Mouse (Mus musculus) forebrain, embryonic 15.5 days (tissue): Measurements from ENCODE around the gene Zdhhc17. TPM values are rescaled to one million over a fixed set of nuclear protein-coding genes. Genes with fewer than 3 reads are reported as not detected.
A peak's percentile ranks its signal among the peaks of the same experiment; 100 is the strongest.

ENCODE experiments used
- ATAC-seq: fragments of 200-750 bp; cut with Nextera tagmentation; replicated peaks from 2 replicates; pipeline ENCODE4 v1.8.0; 2017; ENCODE audit warnings: mild to moderate bottlenecking, moderate TSS enrichment, moderate library complexity
- H3K27ac ChIP-seq: fragments of 300-500 bp; sonication (generic); replicated peaks from 2 replicates; pipeline ENCODE4 v1.5.1; 2015; ENCODE audit warnings: mild to moderate bottlenecking, inconsistent platforms
- H3K27me3 ChIP-seq: fragments of 300-500 bp; sonication (generic); 2 replicates; pipeline ENCODE4 v1.6.1; 2015; ENCODE audit warnings: inconsistent platforms
- H3K36me3 ChIP-seq: fragments of 300-500 bp; sonication (generic); 2 replicates; pipeline ENCODE4 v1.6.1; 2015; ENCODE audit warnings: mild to moderate bottlenecking, inconsistent platforms
- H3K4me1 ChIP-seq: fragments of 300-500 bp; sonication (generic); 2 replicates; pipeline ENCODE4 v1.6.1; 2015; ENCODE audit warnings: inconsistent platforms
- H3K4me2 ChIP-seq: fragments of 300-500 bp; sonication (generic); replicated peaks from 2 replicates; pipeline ENCODE4 v1.6.1; 2015; ENCODE audit warnings: mild to moderate bottlenecking, inconsistent platforms
- H3K4me3 ChIP-seq: fragments of 300-500 bp; sonication (generic); 2 replicates; pipeline ENCODE4 v1.5.1; 2015; ENCODE audit warnings: mild to moderate bottlenecking, inconsistent platforms
- H3K9ac ChIP-seq: fragments of 300-500 bp; sonication (generic); replicated peaks from 2 replicates; pipeline ENCODE4 v1.6.1; 2015; ENCODE audit warnings: mild to moderate bottlenecking, inconsistent platforms
- H3K9me3 ChIP-seq: fragments of 300-500 bp; sonication (generic); 2 replicates; pipeline ENCODE4 v1.6.1; 2016; ENCODE audit warnings: inconsistent platforms
- WGBS: fragments of 180-500 bp; shearing (Covaris S2); methylation state at CpG from one replicate; pipeline ENCODE4 v1.1.7; 2015; ENCODE audit warnings: mixed read lengths; 5-methylcytosine and 5-hydroxymethylcytosine counted together
- polyA plus RNA-seq: library from polyadenylated mRNA; unstranded; fragments of >200 nt; fragmentation: Nextera tagmentation; extraction: Ambion mirVana; gene quantifications from 2 replicates; pipeline ENCODE4 v1.2.1, GENCODE M21; 2015

Gene Zdhhc17
- polyA plus RNA-seq, 1 experiment from 2014 or later = 55.5 TPM

DNA sequence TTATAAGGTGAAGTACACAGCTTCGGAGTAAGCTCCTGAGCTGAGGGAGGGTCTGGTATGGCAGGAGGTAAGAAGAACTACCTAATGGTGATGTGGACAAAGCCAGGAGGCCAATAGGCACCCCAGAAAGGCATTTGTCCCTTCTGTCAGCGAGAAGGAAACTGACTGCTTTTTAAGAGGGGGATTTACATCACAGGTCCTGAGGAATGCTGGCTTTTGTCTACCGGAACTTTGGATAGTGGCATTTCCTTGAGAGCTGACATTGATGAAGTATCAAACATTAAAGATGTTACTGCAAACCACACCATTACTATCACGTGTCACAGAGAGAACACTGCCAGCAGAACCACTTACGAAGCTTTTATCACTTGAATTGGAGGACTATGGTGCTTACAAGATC lies 15.2 kb downstream of the Zdhhc17 start:
- no peaks in the 10 kb centered on the region for H3K9me3 ChIP-seq
- 61% methylated on average over 5 of the region's 5 CpGs for WGBS

DNA sequence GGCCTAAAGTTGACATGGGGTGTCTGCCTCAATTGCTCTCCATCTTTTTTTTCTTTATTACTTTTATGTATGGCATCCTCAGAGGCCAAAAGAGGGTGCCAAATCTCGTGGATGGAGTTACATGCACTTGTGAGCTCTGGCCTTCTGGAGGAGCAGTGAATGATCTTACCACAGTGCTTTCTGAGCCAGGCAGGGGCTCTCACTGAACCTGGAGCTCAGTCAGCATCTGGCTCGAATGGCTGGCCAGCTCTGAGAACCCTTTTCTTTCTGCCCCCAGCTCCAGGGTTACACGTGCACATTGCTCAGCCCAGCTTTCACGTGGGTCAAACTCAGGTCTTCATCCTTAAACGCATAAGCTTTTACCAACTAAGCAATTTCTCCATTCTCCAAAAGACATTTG lies 16.7 kb downstream of the Zdhhc17 start:
- Histone ChIP-seq H3K4me1 (peaks cover 10% of the 10 kb centered on the region), H3K36me3 (no peaks in the 10 kb centered on the region), H3K9ac (no peak overlapping the region), H3K4me2 (no peak overlapping the region), H3K9me3 (no peaks in the 10 kb centered on the region), H3K4me3 (no peak overlapping the region), H3K27ac (no peak overlapping the region), H3K27me3 (no peaks in the 10 kb centered on the region)
- no peak for ATAC-seq
- WGBS = 70% methylated on average over 5 of the region's 5 CpGs

More for the DNA sequence above, 15.2 kb downstream of the Zdhhc17 start:
- no peaks in the 10 kb centered on the region for H3K27me3 ChIP-seq
- no peak for ATAC-seq
- H3K4me2 ChIP-seq = no peak overlapping the region
- H3K27ac ChIP-seq = no peak overlapping the region
- no peak overlapping the region for H3K9ac ChIP-seq
- no peak overlapping the region for H3K4me3 ChIP-seq
- H3K36me3 ChIP-seq = no peaks in the 10 kb centered on the region
- H3K4me1 ChIP-seq = peaks cover 10% of the 10 kb centered on the region

DNA sequence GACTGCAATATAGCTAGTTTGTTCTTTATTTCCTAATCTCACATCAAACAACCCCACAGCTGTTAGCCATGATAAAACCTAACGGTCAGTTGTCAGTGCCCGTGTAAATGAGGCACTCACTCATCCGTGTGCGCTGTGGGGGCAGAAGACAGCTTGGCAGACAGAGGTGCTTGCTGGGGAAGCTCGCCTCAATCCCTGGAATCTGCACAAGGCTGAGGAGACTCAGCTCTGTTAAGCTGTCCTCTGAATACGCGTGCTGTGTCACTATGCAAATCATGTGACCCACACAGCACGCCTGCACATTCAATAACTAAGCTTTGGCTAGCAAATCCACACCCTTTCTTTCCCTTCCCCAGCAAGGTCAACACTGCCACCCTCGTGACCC lies 17.9 kb downstream of the Zdhhc17 start:
- Histone ChIP-seq H3K9ac (no peak overlapping the region), H3K9me3 (no peaks in the 10 kb centered on the region), H3K27ac (0 out of 2 replicates have a peak overlapping the region, but pooled peaks have one; percentile 4), H3K4me1 (peaks cover 10% of the 10 kb centered on the region), H3K27me3 (no peaks in the 10 kb centered on the region), H3K4me2 (no peak overlapping the region), H3K36me3 (no peaks in the 10 kb centered on the region), H3K4me3 (no peak overlapping the region)
- WGBS = 26% methylated on average over 9 of the region's 9 CpGs
- 0 out of 2 replicates have a peak, but pooled peaks have one; percentile 13 for ATAC-seq

DNA sequence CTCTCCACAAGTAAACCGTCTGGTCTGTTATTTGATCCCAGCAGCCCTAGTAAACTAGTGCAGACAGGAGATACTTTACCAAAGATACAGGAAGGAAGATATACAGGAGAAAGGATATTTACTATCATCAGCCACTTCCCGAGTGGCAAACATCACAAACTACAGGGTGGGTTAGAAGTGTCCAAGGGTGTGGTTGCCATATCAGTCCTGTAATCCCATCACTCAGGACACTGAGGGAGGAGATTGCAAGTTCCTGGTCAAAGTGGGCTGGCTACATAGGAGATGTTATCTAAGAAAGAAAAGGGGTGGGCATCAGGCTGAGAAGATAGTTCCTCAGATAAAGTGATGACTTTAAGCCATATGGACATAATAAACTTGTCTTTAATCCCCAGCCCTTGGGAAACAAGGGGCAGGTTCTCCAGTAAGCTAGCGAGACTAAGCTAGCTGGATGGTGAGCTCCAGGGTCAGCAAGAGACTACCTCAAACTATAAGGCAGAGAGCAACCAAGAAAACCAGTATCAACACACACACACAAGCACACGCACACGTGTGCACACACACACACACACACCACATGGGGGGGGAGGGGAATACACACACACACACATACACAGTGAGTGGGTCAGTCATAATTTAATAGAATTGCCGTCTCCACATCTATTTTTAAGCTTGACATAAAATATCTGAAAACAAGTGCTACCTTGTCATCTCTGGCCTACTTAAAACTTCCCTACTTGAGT lies 18.5 kb downstream of the Zdhhc17 start:
- H3K4me2 ChIP-seq = no peak overlapping the region
- H3K27ac ChIP-seq = no peak overlapping the region
- no peak overlapping the region for H3K9ac ChIP-seq
- H3K4me1 ChIP-seq = peaks cover 10% of the 10 kb centered on the region
- no peak overlapping the region for H3K4me3 ChIP-seq
- 81% methylated on average over 6 of the region's 6 CpGs for WGBS
- no peaks in the 10 kb centered on the region for H3K27me3 ChIP-seq
- H3K36me3 ChIP-seq = no peaks in the 10 kb centered on the region
- ATAC-seq = peak; percentile 46; the same call in 1 of the 2 replicates
- H3K9me3 ChIP-seq = no peaks in the 10 kb centered on the region

DNA sequence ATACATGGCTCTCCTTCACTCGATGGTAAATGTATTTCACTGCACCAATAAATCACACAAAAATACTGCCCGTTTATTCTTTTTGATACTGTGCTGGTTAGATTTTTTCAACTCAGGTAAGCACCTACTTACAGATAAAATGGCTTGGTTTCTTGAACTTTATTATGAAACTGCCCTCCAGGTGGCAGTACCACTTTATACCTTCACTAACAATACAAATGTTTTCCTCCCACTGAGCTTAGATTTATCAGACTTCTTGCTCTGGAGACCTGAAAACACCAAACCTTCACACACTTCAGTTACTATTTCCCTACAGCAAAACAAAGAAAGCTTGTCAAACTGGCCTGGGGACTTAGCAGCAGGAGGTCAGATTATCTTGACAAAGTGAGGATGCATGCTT lies 20.2 kb downstream of the Zdhhc17 start:
- H3K9ac ChIP-seq = no peak overlapping the region
- no peaks in the 10 kb centered on the region for H3K36me3 ChIP-seq
- no peak overlapping the region for H3K27ac ChIP-seq
- peaks cover 10% of the 10 kb centered on the region for H3K4me1 ChIP-seq
- no peaks in the 10 kb centered on the region for H3K27me3 ChIP-seq
- no peak for ATAC-seq
- H3K9me3 ChIP-seq = no peaks in the 10 kb centered on the region
- no peak overlapping the region for H3K4me2 ChIP-seq
- H3K4me3 ChIP-seq = no peak overlapping the region
- 68% methylated on average over 2 of the region's 2 CpGs for WGBS

DNA sequence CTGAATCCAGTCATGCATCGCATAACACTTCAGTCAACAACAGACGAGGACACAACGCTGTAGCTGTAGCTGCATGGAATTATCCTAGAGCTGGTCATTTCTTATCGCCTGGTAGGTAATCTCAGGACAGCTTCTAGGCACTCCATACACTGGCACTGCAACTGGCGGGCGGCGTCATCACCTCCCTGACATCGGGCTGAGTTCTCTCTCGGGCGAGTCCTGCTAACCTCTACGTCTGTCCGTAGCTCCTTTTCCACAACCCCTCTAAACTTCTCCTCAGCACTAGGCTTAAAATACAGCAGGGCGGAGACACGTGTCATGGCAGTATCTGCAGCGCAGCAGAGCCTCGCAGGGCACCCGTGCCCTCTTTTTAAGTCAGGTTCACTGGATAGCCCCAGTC lies 23.3 kb downstream of the Zdhhc17 start:
- H3K4me1 ChIP-seq = peaks cover 4% of the 10 kb centered on the region; the same call in 1 of the 2 replicates
- no peak overlapping the region for H3K9ac ChIP-seq
- no peak for ATAC-seq
- H3K36me3 ChIP-seq = no peaks in the 10 kb centered on the region
- H3K4me2 ChIP-seq = no peak overlapping the region
- no peak overlapping the region for H3K4me3 ChIP-seq
- H3K27me3 ChIP-seq = no peaks in the 10 kb centered on the region
- no peaks in the 10 kb centered on the region for H3K9me3 ChIP-seq
- WGBS = 96% methylated on average over 17 of the region's 17 CpGs
- H3K27ac ChIP-seq = no peak overlapping the region

DNA sequence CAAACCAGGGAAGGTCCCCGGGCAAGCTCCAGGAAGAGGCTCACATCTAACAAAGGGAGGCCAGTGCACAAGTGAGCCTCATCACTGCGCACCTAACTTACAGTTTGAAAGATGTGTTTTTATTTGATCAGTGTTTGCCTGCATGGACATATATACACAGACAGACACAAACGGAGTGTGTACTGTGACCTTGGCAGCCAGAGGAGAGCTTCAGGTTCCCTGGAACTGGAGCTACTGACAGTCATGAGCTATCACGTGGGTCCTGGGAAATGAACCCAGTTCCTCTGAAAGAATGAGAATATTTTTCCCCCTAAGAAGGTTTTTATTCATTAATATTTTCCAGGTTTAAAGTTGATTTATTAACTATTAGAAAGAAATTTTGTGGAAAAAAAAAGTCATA lies 27.2 kb downstream of the Zdhhc17 start:
- Histone ChIP-seq H3K27me3 (no peaks in the 10 kb centered on the region), H3K4me2 (no peak overlapping the region), H3K4me3 (no peak overlapping the region), H3K9ac (no peak overlapping the region), H3K9me3 (no peaks in the 10 kb centered on the region), H3K27ac (no peak overlapping the region), H3K4me1 (0 out of 2 replicates have a peak, but pooled peaks cover 2% of the 10 kb centered on the region), H3K36me3 (peaks cover 12% of the 10 kb centered on the region)
- ATAC-seq = no peak
- WGBS = 88% methylated on average over 4 of the region's 4 CpGs

DNA sequence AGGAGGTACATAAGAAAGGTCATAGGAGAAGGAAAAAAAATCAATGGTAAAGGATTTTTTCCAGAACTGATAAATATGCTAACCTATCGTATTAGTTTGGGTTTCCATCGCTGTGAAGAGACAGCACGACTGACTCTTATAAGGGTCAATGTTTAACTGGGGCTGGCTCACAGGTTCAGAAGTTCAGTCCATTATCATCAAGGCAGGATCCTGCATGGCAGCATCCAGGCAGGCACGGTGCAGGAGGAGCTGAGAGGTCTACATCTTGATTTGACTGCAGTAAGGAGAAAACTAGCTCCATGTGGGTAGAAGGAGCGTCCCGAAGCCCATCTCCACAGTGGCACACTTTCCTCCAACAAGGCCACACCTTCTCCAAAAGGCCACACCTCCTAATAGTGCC lies 29.5 kb downstream of the Zdhhc17 start:
- Histone ChIP-seq H3K9me3 (no peaks in the 10 kb centered on the region), H3K4me2 (no peak overlapping the region), H3K9ac (no peak overlapping the region), H3K36me3 (peaks cover 12% of the 10 kb centered on the region), H3K4me1 (0 out of 2 replicates have a peak, but pooled peaks cover 4% of the 10 kb centered on the region), H3K4me3 (no peak overlapping the region), H3K27me3 (no peaks in the 10 kb centered on the region), H3K27ac (no peak overlapping the region)
- 97% methylated on average over 6 of the region's 6 CpGs for WGBS
- ATAC-seq = no peak

DNA sequence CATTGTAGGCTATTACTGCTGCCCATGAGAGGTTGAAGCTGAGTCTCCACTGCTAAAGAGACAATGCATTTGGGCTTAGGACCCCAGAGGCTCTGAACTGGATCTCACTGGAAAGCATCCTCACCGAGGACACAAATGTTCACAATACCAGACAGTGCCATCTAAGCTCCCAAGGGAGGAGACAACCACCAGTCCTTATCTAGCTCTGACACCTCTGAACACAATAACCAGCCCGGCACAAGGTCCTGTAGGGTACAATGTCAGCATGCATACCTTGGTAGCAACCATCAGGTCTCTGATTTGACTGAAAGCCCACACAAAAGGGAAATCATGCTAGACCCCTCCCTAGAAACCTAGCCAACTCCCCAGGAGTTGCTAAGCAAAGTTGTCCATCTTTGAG lies 30.5 kb downstream of the Zdhhc17 start:
- ATAC-seq = no peak
- no peak overlapping the region for H3K4me3 ChIP-seq
- WGBS = 91% methylated on average over 2 of the region's 2 CpGs

DNA sequence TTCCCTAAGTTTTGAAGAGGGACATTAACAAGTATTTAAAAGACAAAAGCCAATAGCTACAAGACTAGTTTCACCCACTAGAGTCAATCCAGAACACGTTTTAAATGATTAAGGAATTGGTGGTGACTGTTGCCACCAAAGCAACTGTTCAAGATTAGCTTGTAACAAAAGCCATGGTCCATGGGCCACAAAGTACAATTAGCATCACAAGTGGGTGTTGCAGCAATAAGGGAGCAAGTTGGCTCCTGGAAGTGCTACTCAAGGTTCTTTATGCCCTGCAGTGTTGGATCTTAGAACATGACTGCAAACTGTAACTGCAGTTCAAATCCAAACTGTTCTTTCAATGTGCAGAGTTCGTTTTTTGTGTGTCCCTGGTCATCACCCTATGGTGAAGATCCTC lies 32.6 kb downstream of the Zdhhc17 start:
- 50% methylated on average over 2 of the region's 2 CpGs for WGBS
- Histone ChIP-seq H3K27ac (no peak overlapping the region), H3K9me3 (no peaks in the 10 kb centered on the region), H3K4me1 (0 out of 2 replicates have a peak, but pooled peaks cover 2% of the 10 kb centered on the region), H3K9ac (no peak overlapping the region), H3K27me3 (no peaks in the 10 kb centered on the region), H3K4me2 (no peak overlapping the region), H3K4me3 (no peak overlapping the region), H3K36me3 (peaks cover 22% of the 10 kb centered on the region)
- ATAC-seq = no peak

More for the DNA sequence above, 30.5 kb downstream of the Zdhhc17 start:
- H3K36me3 ChIP-seq = peaks cover 12% of the 10 kb centered on the region
- no peaks in the 10 kb centered on the region for H3K27me3 ChIP-seq
- H3K9me3 ChIP-seq = no peaks in the 10 kb centered on the region
- 0 out of 2 replicates have a peak, but pooled peaks cover 4% of the 10 kb centered on the region for H3K4me1 ChIP-seq
- no peak overlapping the region for H3K9ac ChIP-seq
- no peak overlapping the region for H3K27ac ChIP-seq
- no peak overlapping the region for H3K4me2 ChIP-seq

DNA sequence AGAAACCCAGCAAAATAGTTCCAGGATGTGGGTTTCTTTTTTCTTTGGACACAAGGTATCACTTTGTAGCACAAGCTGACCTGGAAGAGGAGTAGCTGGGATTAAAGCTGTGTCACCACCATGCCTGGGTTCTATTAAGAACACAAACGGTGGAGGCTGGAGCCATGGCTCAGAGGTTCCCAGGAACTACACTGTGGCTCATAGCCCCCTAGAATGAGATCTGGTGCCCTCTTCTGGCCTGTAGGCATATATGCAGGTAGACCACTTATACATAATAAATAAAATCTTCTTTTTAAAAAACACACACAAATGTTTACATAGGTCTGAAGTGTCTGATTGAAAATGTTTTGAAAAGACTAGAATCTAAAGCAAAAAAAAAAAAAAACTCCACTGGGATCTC lies 33.9 kb downstream of the Zdhhc17 start:
- 0% methylated on average over 1 of the region's 1 CpGs for WGBS

DNA sequence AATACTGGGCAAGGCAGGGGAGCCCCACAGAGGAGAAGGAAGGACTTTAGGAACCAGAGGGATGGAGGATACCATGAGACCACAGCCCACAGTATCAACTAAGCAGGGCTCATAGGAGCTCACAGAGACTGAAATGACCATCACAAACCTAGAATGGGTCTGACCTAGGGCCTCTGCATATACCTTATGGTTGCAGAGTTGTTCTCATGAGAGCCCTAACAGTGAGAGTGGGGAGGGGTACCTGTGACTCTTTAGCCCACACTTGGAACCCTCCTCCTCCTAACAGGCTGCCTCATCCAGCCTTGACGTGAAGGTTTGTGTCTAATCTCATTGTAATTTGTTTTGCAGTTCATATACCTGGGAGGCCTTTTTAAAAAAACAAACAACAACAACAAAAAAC lies 35.1 kb downstream of the Zdhhc17 start:
- Histone ChIP-seq H3K27ac (no peak overlapping the region), H3K9me3 (no peaks in the 10 kb centered on the region), H3K9ac (no peak overlapping the region), H3K4me2 (no peak overlapping the region), H3K36me3 (peaks cover 23% of the 10 kb centered on the region), H3K4me1 (0 out of 2 replicates have a peak, but pooled peaks cover 2% of the 10 kb centered on the region), H3K4me3 (no peak overlapping the region), H3K27me3 (no peaks in the 10 kb centered on the region)
- WGBS = 86% methylated on average over 1 of the region's 1 CpGs
- peak; percentile 33; the same call in 1 of the 2 replicates for ATAC-seq

More for the DNA sequence above, 33.9 kb downstream of the Zdhhc17 start:
- Histone ChIP-seq H3K9ac (no peak overlapping the region), H3K4me1 (0 out of 2 replicates have a peak, but pooled peaks cover 2% of the 10 kb centered on the region), H3K4me3 (no peak overlapping the region), H3K27ac (no peak overlapping the region), H3K36me3 (peaks cover 26% of the 10 kb centered on the region), H3K9me3 (no peaks in the 10 kb centered on the region), H3K27me3 (no peaks in the 10 kb centered on the region), H3K4me2 (no peak overlapping the region)
- peak; percentile 78 for ATAC-seq
